Mouse (Mus musculus) myocyte (in vitro differentiated cells): ENCODE data around the gene Coro1c.

Experiments
- E2F4 ChIP-seq: IDR thresholded peaks from one replicate; pipeline ENCODE4 v1.6.1; 2011; ENCODE audit warnings: mild to moderate bottlenecking, control low read depth, moderate library complexity; ENCODE audit not compliant: insufficient read depth
- MAX ChIP-seq: IDR thresholded peaks from one replicate; pipeline ENCODE4 v1.6.1; 2011; ENCODE audit warnings: low read depth, mild to moderate bottlenecking, control low read depth
- POLR2A ChIP-seq: IDR thresholded peaks from one replicate; pipeline ENCODE4 v1.6.1; 2011; ENCODE audit warnings: low read depth, mild to moderate bottlenecking, control low read depth, moderate library complexity; ENCODE audit not compliant: insufficient read length
- REST ChIP-seq: IDR thresholded peaks from one replicate; pipeline ENCODE4 v1.6.1; 2011; ENCODE audit warnings: mild to moderate bottlenecking, control low read depth, moderate library complexity; ENCODE audit not compliant: insufficient read depth, insufficient read length
- TCF12 ChIP-seq: IDR thresholded peaks from one replicate; pipeline ENCODE4 v1.6.1; 2011; ENCODE audit warnings: mild to moderate bottlenecking, control low read depth; ENCODE audit not compliant: poor library complexity, insufficient read depth, severe bottlenecking

DNA sequence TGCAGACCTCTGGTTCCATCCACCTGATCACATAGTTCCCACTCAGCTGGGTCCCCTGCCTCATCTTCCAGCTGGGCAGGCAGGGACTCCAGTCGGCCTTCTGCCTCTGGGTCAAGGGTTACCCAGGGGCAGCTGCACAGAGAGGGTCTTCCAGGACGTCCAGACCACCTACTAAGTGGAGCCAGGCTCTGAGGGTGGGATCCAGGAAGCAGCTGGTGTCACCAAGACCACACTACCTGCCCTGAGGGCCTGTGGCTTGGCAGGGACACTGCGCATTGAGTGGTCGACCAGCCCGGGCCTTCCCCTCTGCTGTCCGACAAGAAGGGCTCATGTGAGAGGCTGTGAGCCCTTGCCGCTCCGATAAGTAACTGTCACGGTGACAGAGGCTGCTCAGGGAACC, 100.8 kb downstream of the Coro1c start:
- TF ChIP-seq REST (no peak), POLR2A (no peak), MAX (no peak), TCF12 (no peak), E2F4 (no peak)
